Mouse (Mus musculus): ENCODE data around the gene Gm28043. TPM values are rescaled to one million over a fixed set of nuclear protein-coding genes. Genes with fewer than 3 reads are reported as not detected.

Gene Gm28043
- polyA plus RNA-seq, 1 experiment from 2014 or later, result 1.1 TPM

- TF ChIP-seq EP300 (optimal IDR thresholded peaks at IDR 0.05), result no peak
- TF ChIP-seq CTCF (IDR thresholded peaks at IDR 0.05; ENCODE audit: low read depth), result no peak
- Histone ChIP-seq H3K4me3 (ENCODE audit: low read depth, low read length) (no peak overlapping the region), H3K4me2 (replicated peaks; ENCODE audit: low read depth) (no peak overlapping the region), H3K9me3 (ENCODE audit: control insufficient read depth, low read length) (no peaks in the 10 kb centered on the region), H3K27ac (replicated peaks) (no peak overlapping the region), H3K4me1 (replicated peaks; ENCODE audit: control insufficient read depth, insufficient read depth) (no peaks in the 10 kb centered on the region), H3K27me3 (ENCODE audit: control insufficient read depth, insufficient read depth, low read length) (no peaks in the 10 kb centered on the region), H3K36me3 (ENCODE audit: control insufficient read depth, insufficient read depth, low read length) (peaks cover 4% of the 10 kb centered on the region; the same call in 1 of the 2 replicates), H3K9ac (ENCODE audit: low read length) (no peak overlapping the region)
- WGBS, result 83% methylated on average over 5 of the region's 5 CpGs
- ATAC-seq (ENCODE audit: low FRiP score, low TSS enrichment), result no peak
- no peak for DNase-seq (ENCODE audit: low spot score)
These were observed 31.1 kb upstream of the Gm28043 start for GRCm38 (mm10) chr17:29583569-29583968.

GRCm38 (mm10) chr17:29584306-29584705 is 30.4 kb upstream of the Gm28043 start:
- no peak overlapping the region for H3K4me3 ChIP-seq (ENCODE audit: low read depth, low read length)
- DNase-seq (ENCODE audit: low spot score), result no peak
- H3K9me3 ChIP-seq (ENCODE audit: control insufficient read depth, low read length), result no peaks in the 10 kb centered on the region
- TF ChIP-seq CTCF (IDR thresholded peaks at IDR 0.05; ENCODE audit: low read depth) (no peak), EP300 (optimal IDR thresholded peaks at IDR 0.05) (no peak)
- 60% methylated on average over 5 of the region's 5 CpGs for WGBS
- ATAC-seq (ENCODE audit: low FRiP score, low TSS enrichment), result no peak
- no peak overlapping the region for H3K9ac ChIP-seq (ENCODE audit: low read length)
- no peak overlapping the region for H3K4me2 ChIP-seq (replicated peaks; ENCODE audit: low read depth)
- no peak overlapping the region for H3K27ac ChIP-seq (replicated peaks)
- no peaks in the 10 kb centered on the region for H3K4me1 ChIP-seq (replicated peaks; ENCODE audit: control insufficient read depth, insufficient read depth)
- H3K27me3 ChIP-seq (ENCODE audit: control insufficient read depth, insufficient read depth, low read length), result no peaks in the 10 kb centered on the region
- H3K36me3 ChIP-seq (ENCODE audit: control insufficient read depth, insufficient read depth, low read length), result 0 out of 2 replicates have a peak, but pooled peaks cover 2% of the 10 kb centered on the region

- H3K4me3 ChIP-seq (ENCODE audit: low read depth, low read length), result no peak overlapping the region
- no peaks in the 10 kb centered on the region for H3K4me1 ChIP-seq (replicated peaks; ENCODE audit: control insufficient read depth, insufficient read depth)
- no peaks in the 10 kb centered on the region for H3K9me3 ChIP-seq (ENCODE audit: control insufficient read depth, low read length)
- ATAC-seq (ENCODE audit: low FRiP score, low TSS enrichment) (no peak), DNase-seq (ENCODE audit: low spot score) (no peak)
- no peak for TF ChIP-seq CTCF (IDR thresholded peaks at IDR 0.05; ENCODE audit: low read depth)
- no peak for TF ChIP-seq EP300 (optimal IDR thresholded peaks at IDR 0.05)
- 81% methylated on average over 3 of the region's 3 CpGs for WGBS
- H3K4me2 ChIP-seq (replicated peaks; ENCODE audit: low read depth), result no peak overlapping the region
- H3K27me3 ChIP-seq (ENCODE audit: control insufficient read depth, insufficient read depth, low read length), result no peaks in the 10 kb centered on the region
- no peak overlapping the region for H3K9ac ChIP-seq (ENCODE audit: low read length)
- H3K27ac ChIP-seq (replicated peaks), result no peak overlapping the region
- 0 out of 2 replicates have a peak, but pooled peaks cover 2% of the 10 kb centered on the region for H3K36me3 ChIP-seq (ENCODE audit: control insufficient read depth, insufficient read depth, low read length)
These were observed 29.9 kb upstream of the Gm28043 start for GRCm38 (mm10) chr17:29584737-29585136.

GRCm38 (mm10) chr17:29585446-29585845 is 29.2 kb upstream of the Gm28043 start:
- 79% methylated on average over 6 of the region's 6 CpGs for WGBS
- Histone ChIP-seq H3K36me3 (ENCODE audit: control insufficient read depth, insufficient read depth, low read length) (0 out of 2 replicates have a peak, but pooled peaks cover 2% of the 10 kb centered on the region), H3K9ac (ENCODE audit: low read length) (no peak overlapping the region), H3K4me3 (ENCODE audit: low read depth, low read length) (no peak overlapping the region), H3K27ac (replicated peaks) (no peak overlapping the region), H3K4me2 (replicated peaks; ENCODE audit: low read depth) (no peak overlapping the region), H3K4me1 (replicated peaks; ENCODE audit: control insufficient read depth, insufficient read depth) (no peaks in the 10 kb centered on the region), H3K9me3 (ENCODE audit: control insufficient read depth, low read length) (no peaks in the 10 kb centered on the region), H3K27me3 (ENCODE audit: control insufficient read depth, insufficient read depth, low read length) (no peaks in the 10 kb centered on the region)
- TF ChIP-seq CTCF (IDR thresholded peaks at IDR 0.05; ENCODE audit: low read depth) (no peak), EP300 (optimal IDR thresholded peaks at IDR 0.05) (no peak)
- DNase-seq (ENCODE audit: low spot score) (no peak), ATAC-seq (ENCODE audit: low FRiP score, low TSS enrichment) (no peak)

GRCm38 (mm10) chr17:29586921-29587320 is 27.8 kb upstream of the Gm28043 start:
- TF ChIP-seq CTCF (IDR thresholded peaks at IDR 0.05; ENCODE audit: low read depth), result no peak
- TF ChIP-seq EP300 (optimal IDR thresholded peaks at IDR 0.05), result no peak
- no peak overlapping the region for H3K4me2 ChIP-seq (replicated peaks; ENCODE audit: low read depth)
- no peak overlapping the region for H3K9ac ChIP-seq (ENCODE audit: low read length)
- no peak overlapping the region for H3K4me3 ChIP-seq (ENCODE audit: low read depth, low read length)
- no peak overlapping the region for H3K27ac ChIP-seq (replicated peaks)
- 68% methylated on average over 9 of the region's 9 CpGs for WGBS
- ATAC-seq (ENCODE audit: low FRiP score, low TSS enrichment) (no peak), DNase-seq (ENCODE audit: low spot score) (no peak)
- H3K9me3 ChIP-seq (ENCODE audit: control insufficient read depth, low read length), result no peaks in the 10 kb centered on the region
- 0 out of 2 replicates have a peak, but pooled peaks cover 2% of the 10 kb centered on the region for H3K36me3 ChIP-seq (ENCODE audit: control insufficient read depth, insufficient read depth, low read length)
- H3K27me3 ChIP-seq (ENCODE audit: control insufficient read depth, insufficient read depth, low read length), result no peaks in the 10 kb centered on the region
- no peaks in the 10 kb centered on the region for H3K4me1 ChIP-seq (replicated peaks; ENCODE audit: control insufficient read depth, insufficient read depth)

GRCm38 (mm10) chr17:29589221-29589898 is 25.3 kb upstream of the Gm28043 start:
- TF ChIP-seq EP300 (optimal IDR thresholded peaks at IDR 0.05) (no peak), CTCF (IDR thresholded peaks at IDR 0.05; ENCODE audit: low read depth) (peak; percentile 23; the same call in 1 of the 2 replicates)
- H3K4me2 ChIP-seq (replicated peaks; ENCODE audit: low read depth), result no peak overlapping the region
- no peak overlapping the region for H3K4me3 ChIP-seq (ENCODE audit: low read depth, low read length)
- no peaks in the 10 kb centered on the region for H3K9me3 ChIP-seq (ENCODE audit: control insufficient read depth, low read length)
- no peak overlapping the region for H3K27ac ChIP-seq (replicated peaks)
- no peaks in the 10 kb centered on the region for H3K36me3 ChIP-seq (ENCODE audit: control insufficient read depth, insufficient read depth, low read length)
- 53% methylated on average over 11 of the region's 11 CpGs for WGBS
- no peaks in the 10 kb centered on the region for H3K4me1 ChIP-seq (replicated peaks; ENCODE audit: control insufficient read depth, insufficient read depth)
- no peak overlapping the region for H3K9ac ChIP-seq (ENCODE audit: low read length)
- DNase-seq (ENCODE audit: low spot score) (no peak), ATAC-seq (ENCODE audit: low FRiP score, low TSS enrichment) (no peak)
- H3K27me3 ChIP-seq (ENCODE audit: control insufficient read depth, insufficient read depth, low read length), result no peaks in the 10 kb centered on the region

All from stomach, postnatal 0 days (tissue).